Mouse (Mus musculus) yolk sac, embryonic 10.5 days (tissue): Measurements from ENCODE around the gene Socs2.
"Not testable (repeated sequence)": the region's sequence is repeated elsewhere in the genome, so short reads cannot be mapped to it uniquely, and the experiment has no call there.

ENCODE experiments used
- DNase-seq: peaks from one replicate; pipeline ENCODE4 v3.0.0-alpha.2; 2017; ENCODE audit warnings: low spot score

The Socs2 gene

DNA sequence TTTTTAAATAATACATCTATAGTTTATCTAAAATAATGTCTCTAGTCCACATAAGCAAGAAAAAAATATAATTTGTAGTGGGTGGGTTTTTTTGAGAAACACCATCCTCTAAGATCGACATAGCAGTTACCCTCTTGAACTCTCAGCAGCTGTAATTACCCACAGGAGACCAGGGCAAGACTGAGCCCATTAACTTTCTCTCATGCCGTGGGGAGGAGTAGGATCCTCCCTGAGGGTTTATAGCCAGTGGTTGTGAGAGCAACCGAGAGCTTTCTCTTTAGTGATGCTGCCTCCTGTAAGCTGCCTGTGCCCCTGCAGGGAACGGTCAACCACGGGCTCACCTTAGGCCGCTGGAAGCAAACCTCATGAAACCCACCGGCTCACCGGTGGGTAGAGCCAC is 24.9 kb downstream of the Socs2 start:
- no peak for DNase-seq

DNA sequence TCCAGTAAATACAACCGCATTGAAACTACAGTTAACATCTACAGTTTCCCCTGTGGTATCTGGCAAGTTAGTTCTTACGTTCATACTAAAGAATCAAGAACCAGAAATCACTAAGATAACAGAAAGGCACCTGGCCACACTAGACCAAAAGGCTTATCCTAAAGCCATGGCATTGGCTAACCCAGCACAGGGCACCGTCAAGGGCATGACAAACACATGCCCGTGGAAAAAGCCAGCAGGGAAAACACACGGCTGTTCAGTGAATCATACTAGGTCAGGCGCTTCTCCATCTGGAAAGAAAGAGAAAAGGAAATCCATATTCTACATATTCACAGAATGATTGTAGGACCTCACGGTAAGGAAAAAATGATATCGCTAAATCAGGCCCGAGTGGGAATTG is 26.1 kb downstream of the Socs2 start:
- DNase-seq: no peak

DNA sequence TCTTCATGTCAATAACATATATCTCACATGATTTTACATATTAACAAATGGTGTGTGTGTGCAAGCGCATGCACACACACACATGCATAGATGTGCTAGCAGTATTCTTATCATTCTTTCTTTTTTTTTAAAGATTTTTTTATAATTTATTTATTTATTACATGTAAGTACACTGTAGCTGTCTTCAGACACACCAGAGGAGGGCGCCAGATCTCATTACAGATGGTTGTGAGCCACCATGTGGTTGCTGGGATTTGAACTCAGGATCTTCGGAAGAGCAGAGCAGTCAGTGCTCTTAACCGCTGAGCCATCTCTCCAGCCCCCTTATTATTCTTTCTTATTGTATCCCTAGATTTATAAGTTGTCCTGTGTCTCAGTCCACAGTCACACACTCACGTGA is 27.2 kb downstream of the Socs2 start:
- DNase-seq: not testable (repeated sequence)

DNA sequence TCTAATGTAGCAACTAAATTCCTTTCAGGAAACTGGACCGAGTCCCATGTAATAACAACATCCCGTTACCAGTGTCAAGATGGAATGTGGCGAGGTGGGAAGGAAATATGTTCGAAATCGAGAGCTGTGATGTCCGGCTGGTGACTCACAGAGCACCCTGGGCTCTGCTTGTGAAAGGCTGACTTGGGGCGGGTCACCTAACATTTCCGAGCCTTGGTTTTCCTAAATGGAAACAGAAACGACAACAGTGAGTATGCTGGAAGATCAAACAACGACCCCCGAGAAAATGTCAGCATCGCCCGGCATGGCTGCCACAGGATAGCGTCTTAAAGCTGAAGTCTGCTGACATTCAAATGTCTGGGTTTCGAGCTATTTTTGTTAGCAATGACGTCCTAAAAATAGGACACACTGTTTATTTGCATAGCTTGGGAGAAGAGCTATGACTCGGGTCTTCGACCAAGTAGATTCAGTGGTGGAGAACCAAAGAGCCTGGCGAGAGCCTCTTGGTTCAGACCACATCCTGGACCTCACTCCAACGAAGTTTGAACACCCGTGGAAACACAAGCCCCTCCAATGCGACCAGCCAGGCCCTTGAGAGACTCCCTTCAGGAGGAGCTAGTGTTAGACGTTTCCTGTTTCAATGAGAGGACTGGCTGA is 28.0 kb downstream of the Socs2 start:
- DNase-seq: no peak

DNA sequence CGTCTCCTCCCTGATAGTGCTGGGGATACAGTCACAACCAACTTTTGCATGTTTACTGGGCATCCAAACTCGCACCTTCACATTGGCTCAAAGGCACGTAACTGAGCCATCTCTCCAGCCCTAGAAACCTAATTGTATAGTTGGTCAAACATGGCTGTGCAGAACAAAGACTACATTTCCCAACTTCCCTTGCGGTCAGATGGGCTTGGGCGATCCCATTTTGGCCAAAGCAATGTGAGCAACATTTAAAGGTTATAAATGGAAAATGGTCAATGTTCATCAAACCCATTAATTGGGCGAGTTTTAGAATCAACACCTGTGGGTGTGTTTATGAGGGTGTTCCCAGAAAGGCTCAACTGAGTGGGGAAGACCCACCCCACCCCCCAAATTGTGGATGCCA is 30.5 kb downstream of the Socs2 start:
- no peak for DNase-seq

DNA sequence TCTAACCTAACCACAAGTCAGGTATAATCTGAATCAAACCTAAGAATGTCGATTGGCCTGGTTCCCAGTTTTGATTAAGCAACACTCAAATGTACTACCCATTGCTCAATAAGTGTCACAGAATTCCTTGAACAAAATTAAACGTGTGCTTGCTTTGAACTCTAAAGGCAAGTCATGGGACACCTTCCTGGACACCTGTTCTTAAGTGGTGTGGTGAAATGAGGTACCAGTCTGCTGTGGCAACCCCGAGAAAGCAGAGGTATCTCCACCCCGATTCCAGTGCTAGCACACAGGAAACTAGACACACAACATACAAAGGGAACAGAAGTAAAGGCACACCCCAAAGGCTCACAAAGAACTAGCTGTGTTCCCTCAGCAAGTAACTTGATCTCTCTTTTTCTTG is 31.2 kb downstream of the Socs2 start:
- DNase-seq: no peak

DNA sequence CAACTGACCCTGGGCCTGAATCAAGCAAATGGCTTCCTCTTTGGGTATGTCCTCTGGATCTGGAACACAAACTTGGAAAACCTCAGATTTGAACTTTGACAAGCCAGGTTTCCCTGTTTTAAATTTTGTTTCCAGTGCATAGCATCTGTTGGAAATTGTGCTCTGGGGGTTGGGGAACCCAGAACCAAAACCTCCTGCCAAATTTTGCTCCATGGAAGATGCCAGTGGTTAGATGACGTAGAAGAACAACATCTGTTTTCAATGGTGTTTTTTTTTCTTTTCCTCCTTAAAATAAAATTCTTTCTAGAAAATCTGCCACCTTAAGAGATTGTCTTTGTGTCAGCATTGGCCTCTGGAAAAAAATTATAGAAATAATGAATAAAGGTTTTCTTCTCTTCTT is 31.9 kb downstream of the Socs2 start:
- DNase-seq: no peak

DNA sequence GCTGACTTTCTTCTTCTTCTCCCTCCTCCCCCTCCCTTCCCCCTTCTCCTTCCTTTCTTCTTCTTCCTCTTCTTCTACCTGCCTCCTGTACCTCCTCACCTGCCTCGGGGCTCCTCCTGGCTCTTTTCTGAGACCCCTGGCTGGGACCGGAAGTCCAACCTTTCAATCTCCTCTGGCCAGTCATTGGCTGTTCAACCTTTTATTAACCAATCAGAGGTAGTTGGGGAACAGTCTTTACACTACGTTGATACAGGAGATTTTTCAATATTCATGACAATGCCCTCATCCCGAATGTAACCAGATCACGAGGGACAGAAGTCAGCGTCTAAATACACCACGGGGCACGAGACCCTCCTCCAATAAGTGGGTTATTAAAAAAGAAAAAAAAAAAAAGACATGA is 32.5 kb downstream of the Socs2 start:
- DNase-seq: no peak

DNA sequence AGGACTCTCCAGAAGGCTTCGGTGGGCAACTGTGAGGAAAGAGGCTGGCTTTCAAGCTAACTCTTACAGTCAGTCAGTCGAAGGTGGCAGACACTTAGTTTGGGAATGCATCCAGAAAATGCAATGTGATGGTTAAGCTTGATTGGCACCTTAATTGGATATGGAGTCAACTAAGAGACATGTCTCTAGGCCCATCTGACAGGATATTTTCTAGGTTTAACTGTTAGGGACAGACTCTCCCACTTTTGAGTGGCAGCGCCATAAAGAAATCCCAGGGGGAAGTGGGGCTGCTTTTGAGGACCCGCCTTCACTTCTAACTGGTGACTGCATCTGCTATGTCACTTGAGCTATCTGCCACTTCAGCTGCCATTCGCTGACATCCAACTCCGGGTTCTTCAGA is 43.6 kb downstream of the Socs2 start:
- DNase-seq: no peak

DNA sequence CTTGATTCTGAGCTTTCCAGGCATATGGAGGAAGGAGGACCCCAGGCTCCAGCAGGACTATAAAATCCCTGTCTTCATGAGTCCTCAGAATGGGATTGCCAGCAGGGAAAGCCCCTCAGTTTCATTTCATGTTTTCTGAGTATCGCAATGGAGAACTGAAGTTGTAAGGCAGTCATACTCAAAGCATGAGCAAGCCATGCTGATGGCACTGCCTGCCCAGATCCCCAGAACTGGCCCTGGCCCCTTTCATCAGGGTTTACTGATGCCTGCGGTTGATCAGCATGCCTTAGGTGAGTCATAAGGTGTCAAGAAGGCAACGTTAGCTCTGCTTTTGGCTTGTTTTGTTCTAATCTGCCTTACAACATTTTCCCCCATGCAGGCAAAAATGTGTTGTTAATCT is 45.0 kb downstream of the Socs2 start:
- DNase-seq: no peak

DNA sequence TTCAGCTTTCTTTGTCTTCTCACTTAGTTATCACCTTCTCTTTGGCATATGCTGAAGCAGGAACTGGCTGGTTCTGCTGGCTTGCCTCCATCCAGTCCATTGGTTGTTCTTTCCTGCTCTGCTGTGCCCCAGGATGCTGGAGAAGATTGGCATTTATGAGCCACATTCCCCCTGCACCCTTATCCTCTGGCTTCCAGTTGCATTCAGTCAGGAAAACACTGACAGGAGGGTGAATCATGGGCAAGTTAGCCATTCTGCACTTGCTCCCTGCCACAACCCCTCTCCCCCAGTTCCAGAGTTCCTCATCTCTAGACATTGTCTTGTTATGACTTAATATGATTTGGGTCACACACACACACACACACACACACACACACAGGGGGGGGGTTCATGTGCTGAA is 47.8 kb downstream of the Socs2 start:
- no peak for DNase-seq

DNA sequence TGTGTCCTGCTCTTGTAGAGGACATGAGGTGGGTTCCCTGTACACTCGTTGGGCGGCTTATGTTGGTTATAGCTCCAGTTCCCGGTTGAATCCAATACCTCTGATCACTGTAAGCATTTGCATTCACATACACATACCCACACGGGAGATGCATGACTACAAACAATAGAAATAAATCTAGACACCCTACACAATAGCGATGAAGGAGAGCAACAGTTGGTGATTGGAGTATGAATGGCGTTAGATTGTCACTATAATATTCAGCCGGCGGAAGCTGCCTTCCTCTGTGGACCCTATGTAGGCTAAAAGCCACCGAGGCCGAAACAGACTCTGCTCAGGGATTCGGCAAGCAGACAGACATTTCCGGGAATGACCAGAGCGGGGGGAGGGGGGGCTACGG is 48.8 kb downstream of the Socs2 start:
- no peak for DNase-seq

DNA sequence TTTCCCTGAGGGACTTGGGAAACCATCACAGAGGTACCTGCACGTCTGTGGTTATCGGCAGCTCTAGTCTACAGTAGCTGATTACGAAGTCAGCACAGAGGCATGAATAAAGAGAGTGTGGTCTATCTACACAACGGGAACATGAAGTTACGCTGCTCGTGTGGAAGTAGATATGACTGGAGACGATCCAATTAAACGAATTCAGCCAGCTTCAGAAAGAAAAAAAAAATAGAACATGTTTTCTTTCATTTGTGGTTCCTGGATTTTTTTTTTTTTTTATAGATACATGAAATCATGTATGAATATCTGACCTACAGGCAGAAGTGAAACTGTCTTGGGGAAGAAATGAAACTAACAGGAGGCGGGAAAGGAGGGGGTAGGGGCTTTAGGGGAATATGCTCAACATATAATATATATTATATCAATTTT is 49.3 kb downstream of the Socs2 start:
- no peak for DNase-seq

DNA sequence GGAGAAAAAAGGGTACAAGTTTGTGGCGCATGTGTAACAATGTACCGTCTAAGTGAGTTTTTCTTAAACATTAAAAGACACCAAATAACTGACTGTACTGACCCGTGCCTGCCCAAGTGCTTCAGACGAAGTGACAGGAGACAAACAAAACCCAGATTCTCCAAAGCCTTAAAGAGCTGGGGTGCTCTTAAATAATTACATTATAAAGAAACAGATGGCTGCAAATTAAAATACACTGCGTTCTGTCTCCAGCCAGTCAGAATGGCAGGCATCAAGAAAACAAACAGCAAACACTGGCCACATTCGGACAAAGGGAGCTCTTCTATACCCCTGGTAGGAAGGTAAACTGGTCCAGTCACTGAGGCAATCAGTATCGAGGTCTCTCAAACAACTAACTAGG is 49.7 kb downstream of the Socs2 start:
- no peak for DNase-seq

DNA sequence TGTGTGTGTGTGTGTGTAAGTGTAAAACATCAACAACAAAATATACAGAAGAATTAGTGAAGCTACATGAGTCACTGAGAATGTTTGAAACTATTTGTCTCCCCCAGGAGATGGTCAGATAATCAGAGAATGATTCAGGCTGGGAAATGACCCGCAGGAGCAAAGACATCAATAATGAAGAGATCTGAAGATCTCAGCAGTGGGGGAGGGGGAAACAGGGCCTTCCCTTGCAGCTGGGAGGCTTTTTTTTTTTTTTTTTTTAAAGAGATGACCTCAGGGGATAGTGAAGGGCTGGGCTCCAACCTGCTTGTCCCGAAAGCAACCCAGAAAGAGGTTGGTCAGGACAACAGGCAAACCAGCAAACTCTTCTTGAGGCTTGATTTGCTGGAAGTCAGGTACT is 54.7 kb downstream of the Socs2 start:
- no peak for DNase-seq

DNA sequence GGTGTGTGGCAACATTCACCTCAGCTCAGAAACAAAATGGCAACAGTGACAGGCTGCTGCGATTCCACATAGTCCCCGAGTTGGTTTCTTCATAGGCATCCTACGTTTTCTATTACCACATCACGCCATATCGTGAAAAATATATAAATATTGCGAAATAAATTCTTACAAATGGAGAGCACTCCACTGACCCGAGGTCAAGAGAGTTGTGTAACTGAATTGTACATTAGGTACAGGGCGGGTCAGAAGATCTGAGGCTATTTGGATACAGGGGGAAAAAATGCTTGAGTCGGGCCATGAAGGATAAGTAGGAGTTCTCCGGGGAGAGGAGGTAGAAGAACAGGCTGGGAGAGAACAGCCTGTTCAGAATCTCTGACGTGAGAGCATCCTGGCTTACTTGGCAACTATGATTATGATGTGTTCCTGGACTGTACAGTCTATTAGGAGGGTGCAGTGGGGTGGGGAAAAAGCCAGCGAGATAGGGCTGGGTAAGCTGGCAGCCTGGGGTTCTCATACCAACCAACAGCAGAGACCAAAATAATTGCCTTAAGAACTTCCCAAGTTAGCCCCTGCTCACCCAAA is 55.6 kb downstream of the Socs2 start:
- DNase-seq: no peak

DNA sequence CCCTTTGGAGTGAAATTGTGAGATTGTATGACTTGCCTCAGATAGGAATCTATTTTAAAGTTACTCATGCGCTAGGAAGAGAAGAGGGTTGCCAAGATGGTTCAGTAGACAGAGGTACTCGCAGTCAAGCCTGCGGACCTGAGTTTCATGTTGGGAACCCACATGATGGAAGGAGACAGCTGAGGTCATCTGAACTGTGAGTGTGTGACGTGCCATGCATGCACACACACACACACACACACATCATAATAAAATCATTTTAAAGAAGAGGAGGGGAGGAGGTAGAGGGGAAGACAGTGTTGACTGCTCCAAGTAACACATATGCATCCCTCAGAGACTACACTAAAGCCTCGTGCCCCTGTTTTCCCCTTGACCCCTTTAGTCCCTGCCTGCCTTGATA is 56.9 kb downstream of the Socs2 start:
- no peak for DNase-seq

DNA sequence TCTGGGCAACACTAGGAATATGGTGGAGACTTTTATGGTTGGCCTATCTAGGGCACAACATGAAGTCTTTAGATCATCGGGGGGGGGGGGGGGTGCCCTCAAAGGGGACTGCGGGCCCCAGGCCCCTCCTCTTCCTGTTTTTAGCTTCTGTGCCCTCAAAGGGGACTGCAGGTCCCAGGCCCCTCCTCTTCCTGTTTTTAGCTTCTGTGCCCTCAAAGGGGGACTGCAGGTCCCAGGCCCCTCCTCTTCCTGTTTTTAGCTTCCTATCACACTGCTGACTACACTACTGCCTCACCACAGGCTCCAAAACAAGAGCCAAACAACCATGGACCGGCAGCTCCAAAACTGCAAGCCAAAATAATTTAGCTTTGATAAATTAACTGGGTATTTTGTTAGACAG is 59.3 kb downstream of the Socs2 start:
- no peak for DNase-seq

DNA sequence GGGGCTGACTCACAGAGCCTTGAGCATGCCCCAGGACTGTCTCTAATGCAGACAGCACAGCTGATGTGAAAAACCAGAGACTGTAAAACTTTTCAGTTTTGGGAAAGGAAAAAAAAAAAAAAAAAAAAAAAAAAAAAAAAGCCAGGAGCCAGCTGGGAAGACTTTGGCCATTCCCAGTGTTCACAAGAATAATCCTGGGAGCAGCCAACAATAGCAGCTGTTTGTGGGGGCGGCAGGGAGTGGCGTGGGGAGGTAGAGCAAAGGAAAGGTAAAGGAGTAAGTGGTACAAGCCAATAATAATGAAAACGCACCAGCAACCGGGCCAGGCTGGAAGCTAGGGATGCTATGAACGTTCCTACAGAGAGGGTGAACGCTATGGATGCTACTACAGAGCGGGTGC is 60.3 kb downstream of the Socs2 start:
- no peak for DNase-seq

DNA sequence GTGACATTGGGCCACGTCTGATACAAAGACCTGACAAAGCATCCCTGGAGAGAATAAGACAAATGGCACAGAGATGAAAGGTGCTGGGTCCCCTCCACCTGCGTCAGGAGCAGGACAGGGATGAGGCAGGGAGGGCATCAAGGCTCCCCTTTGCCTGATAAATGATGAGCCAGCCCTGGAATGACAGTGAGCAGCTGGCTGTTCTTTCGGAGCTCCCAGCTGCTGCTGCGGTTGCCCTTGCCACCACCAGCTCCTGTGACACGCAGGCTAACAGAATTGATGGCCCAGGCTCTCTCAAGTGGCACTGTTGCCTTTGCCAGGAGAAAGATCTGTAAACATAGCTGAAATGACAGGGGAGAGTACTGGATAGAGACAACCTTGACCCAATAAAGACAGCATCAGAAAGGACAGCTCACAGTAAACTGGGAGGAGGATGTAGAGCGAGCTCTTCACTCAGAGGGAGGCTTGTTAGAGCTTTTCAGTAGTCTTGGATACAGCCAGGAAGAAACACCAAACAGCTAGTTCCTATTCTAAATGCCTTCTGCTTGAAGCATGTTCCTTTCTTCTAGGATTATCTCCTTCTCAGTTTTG is 61.2 kb downstream of the Socs2 start:
- DNase-seq: no peak

DNA sequence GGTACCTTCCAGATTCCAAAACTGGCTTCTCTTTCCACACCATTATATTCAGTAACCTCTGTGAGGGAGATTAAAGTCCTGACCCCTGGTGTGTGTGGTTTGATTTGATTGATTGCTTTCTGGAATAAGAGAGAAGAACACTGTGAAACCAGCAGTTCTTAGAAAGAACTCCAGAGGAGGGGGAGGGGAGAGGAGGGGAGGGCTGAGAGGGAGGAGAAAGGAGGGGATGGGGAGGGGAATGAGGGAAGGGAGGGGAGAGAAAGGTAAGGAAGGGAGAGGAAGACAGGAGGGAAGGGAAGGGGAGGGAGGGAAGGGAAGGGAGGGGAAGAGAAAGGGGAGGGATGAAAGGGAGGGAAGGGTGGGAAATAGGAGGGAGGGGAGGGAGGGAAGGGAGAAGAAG is 62.3 kb downstream of the Socs2 start:
- no peak for DNase-seq

DNA sequence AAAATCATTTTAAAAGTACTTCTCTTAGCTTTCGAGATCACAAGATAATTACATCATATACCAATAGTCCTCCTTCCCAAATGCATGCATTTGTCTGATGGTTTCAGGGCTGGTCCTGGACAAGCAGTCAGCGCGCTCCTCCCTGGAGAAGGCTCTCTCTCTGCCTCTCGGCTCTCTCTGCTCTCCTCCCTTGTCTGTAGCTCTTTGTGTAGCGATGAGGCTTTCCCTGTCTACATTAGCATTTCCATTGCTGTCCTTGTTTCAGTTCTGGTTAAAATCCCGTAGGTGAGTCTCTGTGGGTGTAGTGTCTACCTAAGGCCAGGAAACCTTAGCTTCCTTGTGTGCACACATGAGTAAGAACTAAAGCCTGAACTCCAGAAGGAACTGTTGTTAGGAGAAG is 62.9 kb downstream of the Socs2 start:
- no peak for DNase-seq

DNA sequence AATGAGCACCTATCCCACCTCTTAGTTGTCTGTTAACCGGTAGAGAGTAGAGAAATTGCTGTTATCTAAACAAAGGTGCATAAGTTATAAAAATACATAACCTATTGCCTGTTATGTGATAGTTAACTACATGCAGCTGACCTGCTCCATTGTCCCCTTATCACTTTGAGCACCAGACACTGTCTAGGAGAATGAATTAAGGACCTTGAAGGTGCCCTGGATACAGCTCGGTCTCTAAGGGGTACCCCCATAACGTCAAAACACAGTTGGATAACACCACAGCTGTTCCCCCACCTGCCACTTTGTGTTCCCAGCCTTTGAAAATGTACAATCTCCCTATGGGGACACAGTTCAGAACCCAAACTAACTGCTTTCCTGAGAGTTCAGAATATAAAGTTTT is 68.5 kb downstream of the Socs2 start:
- no peak for DNase-seq

DNA sequence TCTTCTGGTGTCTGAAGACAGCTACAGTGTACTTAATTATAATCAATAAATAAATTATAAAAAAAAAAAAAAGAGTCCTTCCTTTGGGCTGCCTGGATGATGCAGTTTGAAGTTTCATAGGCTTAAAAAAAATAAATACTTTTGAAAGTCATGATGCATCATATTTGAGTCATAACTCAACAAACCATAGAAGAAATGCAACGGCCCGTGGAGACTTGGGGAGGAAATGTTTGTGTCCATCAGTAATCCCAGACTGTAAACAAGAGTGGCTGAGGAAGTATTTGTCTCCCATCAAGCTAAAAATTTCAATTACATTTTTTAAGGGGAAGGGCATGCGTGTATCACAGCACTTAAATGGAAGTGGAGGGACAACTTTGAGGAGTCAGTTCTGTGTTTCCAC is 69.2 kb downstream of the Socs2 start:
- DNase-seq: no peak
